Mouse (Mus musculus): ENCODE results near the gene Gramd1b. TPM values are rescaled to one million over a fixed set of nuclear protein-coding genes. Genes with fewer than 3 reads are reported as not detected.

The Gramd1b gene
- polyA plus RNA-seq, 1 experiment, result 41.2 TPM

DNA sequence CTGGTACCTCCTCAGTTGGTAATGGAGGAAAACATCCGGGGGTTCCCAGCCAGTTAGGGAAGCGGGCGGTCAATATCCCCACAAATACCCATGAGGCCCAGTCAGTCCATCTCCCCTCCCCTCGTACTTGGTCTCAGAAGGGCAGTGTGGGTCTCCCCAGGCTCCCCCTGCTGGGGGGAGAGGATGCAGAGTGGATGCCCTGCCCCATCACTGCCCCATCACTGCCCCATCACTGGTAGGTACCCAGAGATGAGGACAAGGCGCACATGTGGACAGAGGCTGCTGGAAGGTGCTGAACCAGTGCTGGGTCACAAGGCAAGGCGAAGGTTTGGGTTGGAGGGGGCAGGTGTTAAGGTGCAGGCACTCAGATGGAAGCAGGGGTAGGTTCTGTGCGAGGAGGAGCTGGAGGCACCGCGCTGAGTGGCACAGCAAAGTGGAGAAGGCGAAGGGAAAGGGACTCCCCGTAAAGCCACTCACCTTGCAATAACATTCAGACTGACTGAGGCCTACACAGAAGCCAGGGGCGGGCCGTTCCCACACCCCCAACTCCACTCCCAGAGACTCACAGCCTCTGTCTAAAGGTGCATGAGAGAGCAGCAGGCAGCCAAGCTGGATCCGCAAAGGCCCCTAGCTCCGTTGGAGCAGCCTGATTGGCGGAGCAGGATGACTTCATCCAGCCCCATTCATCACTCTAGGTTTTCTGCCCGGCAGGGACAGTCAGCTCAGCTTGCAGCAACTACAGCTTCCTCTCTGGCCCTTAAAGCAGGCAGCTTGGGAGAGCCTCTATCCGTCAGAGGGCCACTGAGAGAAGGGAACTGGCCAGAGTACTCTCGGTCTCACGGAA is 139.1 kb downstream of the Gramd1b start:
- TF ChIP-seq CTCF (IDR thresholded peaks at IDR 0.05; ENCODE audit: borderline replicate concordance, extremely low read depth, insufficient read depth, insufficient read length) (peak; percentile 40; the same call in 1 of the 2 replicates), POLR2A (IDR thresholded peaks at IDR 0.05; ENCODE audit: borderline replicate concordance, extremely low read depth, insufficient read depth, insufficient read length, poor library complexity, severe bottlenecking) (peak; percentile 13; the same call in 1 of the 2 replicates)
- peak; percentile 93 for DNase-seq (ENCODE audit: low read depth)

DNA sequence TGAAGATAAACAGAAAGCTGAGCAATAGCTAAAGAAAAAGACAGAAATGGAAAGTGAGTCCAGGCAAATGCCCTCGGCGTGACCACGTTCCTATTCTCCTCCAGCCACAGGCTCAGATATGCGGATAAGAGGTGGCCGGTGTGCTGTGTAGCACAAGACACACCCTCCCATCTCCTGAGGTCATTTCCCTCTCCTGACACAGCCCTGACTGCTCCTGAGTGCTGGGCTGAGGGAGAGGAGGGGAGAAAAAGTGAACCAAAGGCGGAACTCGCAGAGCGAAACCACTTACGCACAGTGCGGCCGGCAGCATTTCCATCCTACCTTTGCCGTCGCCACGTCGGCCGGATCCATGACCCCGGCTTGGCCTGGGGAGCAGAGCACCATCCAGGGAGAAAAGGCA is 139.8 kb downstream of the Gramd1b start:
- TF ChIP-seq CTCF (IDR thresholded peaks at IDR 0.05; ENCODE audit: borderline replicate concordance, extremely low read depth, insufficient read depth, insufficient read length), result no peak
- TF ChIP-seq POLR2A (IDR thresholded peaks at IDR 0.05; ENCODE audit: borderline replicate concordance, extremely low read depth, insufficient read depth, insufficient read length, poor library complexity, severe bottlenecking), result no peak

DNA sequence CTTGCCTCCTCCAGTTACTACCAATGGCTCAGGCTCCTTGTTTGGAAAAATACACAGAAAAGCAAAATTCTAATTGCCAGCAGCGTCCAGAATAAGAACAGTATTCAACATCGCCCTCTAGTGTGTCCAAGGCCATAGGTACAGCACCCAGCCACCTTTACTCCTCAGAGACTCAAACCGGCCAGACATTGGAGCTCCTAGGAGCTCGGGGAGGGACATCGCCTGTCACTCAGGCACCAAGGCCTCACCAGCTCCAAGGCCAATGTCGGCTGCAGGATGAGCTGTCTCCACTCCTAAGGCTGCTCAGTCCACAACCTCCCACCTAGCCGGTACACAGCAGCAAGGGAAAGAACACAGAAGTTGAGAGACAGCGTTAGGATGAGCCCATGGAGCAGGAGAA is 140.3 kb downstream of the Gramd1b start:
- peak; percentile 56 for DNase-seq (ENCODE audit: low read depth)
- TF ChIP-seq POLR2A (IDR thresholded peaks at IDR 0.05; ENCODE audit: borderline replicate concordance, extremely low read depth, insufficient read depth, insufficient read length, poor library complexity, severe bottlenecking) (no peak), CTCF (IDR thresholded peaks at IDR 0.05; ENCODE audit: borderline replicate concordance, extremely low read depth, insufficient read depth, insufficient read length) (peak; percentile 40; the same call in 1 of the 2 replicates)

More for the DNA sequence above, 139.8 kb downstream of the Gramd1b start:
- no peak for DNase-seq (ENCODE audit: low read depth)

DNA sequence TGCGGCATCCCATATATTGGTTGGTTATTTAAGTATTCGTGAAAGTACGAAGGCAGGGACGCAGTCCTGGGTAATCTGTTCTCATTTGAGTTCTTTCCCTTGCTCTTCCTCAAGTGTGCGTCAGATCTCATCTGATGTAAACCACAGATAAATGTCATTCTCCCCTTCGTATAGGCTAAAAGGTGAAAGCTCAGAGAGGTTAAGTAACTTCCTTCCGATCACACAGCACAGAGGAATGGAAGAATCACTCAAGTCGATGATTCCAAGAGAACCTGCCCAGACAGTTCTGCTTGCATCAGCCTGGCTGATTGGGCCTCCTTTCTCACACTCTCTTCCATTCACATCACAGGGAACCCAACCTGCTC is 140.8 kb downstream of the Gramd1b start:
- TF ChIP-seq POLR2A (IDR thresholded peaks at IDR 0.05; ENCODE audit: borderline replicate concordance, extremely low read depth, insufficient read depth, insufficient read length, poor library complexity, severe bottlenecking) (no peak), CTCF (IDR thresholded peaks at IDR 0.05; ENCODE audit: borderline replicate concordance, extremely low read depth, insufficient read depth, insufficient read length) (no peak)
- no peak for DNase-seq (ENCODE audit: low read depth)

DNA sequence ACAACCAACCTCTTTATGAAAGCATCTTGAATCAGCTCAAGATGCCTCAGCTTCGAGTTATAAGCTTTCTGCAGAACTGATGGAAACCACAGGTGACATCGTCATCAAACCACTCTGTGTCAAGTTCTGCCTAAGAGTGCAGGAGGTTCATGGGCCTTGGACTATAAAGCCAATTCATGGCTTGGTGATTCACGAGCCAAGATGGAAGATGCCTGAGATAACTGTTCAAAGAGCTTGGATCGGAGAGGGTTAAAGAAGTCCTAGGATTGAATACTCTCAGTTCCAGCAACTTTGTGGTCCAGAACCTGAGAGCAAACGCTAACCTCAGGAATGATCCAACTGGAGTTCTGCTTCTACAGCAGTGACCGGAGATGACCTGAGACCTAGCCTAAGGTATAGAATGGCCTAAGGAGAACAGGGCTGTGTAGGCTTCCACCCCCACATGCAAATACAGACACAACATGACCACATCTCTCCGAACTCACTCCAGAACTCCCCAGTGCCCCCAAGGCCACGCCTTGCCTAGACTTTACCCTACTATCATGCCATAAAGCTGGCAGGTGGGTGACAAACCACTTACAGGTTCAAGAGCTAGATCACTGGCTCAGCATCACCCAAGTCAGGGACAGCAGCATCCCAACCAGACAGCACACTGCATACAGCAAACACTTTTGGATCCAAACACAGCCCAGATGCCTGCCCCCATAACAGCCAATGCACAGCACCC is 141.4 kb downstream of the Gramd1b start:
- TF ChIP-seq CTCF (IDR thresholded peaks at IDR 0.05; ENCODE audit: borderline replicate concordance, extremely low read depth, insufficient read depth, insufficient read length) (no peak), POLR2A (IDR thresholded peaks at IDR 0.05; ENCODE audit: borderline replicate concordance, extremely low read depth, insufficient read depth, insufficient read length, poor library complexity, severe bottlenecking) (no peak)
- no peak for DNase-seq (ENCODE audit: low read depth)

DNA sequence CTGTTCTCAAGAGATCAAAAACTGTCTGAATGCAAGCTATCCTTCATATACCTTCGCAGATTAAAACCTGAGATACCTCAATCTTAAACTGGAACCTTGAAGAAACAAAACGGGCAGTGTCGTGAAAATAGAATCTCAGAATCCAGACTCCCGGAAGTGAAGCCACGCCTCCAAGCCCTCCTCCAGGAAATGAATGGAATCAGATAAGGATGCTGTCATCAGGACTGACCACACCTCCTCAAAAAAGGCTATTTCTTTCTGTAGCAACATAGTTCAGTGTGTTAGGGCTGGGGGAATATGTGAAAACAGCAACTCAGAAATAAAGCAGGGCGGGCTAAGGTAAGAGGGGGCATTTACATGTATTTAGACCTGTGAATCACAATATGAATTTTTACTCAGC is 142.0 kb downstream of the Gramd1b start:
- DNase-seq (ENCODE audit: low read depth), result no peak
- no peak for TF ChIP-seq CTCF (IDR thresholded peaks at IDR 0.05; ENCODE audit: borderline replicate concordance, extremely low read depth, insufficient read depth, insufficient read length)
- no peak for TF ChIP-seq POLR2A (IDR thresholded peaks at IDR 0.05; ENCODE audit: borderline replicate concordance, extremely low read depth, insufficient read depth, insufficient read length, poor library complexity, severe bottlenecking)

DNA sequence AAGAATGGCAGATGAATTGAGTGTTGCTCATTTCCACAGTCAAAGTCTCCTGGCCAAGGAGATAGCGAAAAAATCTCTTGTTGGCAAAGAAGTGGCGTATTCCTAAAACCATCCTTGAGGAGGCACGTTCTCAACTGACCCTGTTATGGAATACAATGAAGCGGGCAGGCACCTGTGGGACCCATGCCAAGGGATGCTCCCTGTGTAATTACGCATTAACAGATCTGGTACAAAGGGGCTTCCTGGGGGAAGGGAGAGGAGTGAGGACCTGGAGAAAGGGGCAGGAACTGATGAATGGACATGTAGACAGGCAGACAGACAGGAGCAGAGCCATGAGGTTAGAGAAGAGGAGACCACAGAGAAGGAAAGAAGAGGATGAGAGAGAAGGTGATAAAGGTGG is 146.4 kb downstream of the Gramd1b start:
- TF ChIP-seq POLR2A (IDR thresholded peaks at IDR 0.05; ENCODE audit: borderline replicate concordance, extremely low read depth, insufficient read depth, insufficient read length, poor library complexity, severe bottlenecking), result no peak
- no peak for TF ChIP-seq CTCF (IDR thresholded peaks at IDR 0.05; ENCODE audit: borderline replicate concordance, extremely low read depth, insufficient read depth, insufficient read length)
- no peak for DNase-seq (ENCODE audit: low read depth)

DNA sequence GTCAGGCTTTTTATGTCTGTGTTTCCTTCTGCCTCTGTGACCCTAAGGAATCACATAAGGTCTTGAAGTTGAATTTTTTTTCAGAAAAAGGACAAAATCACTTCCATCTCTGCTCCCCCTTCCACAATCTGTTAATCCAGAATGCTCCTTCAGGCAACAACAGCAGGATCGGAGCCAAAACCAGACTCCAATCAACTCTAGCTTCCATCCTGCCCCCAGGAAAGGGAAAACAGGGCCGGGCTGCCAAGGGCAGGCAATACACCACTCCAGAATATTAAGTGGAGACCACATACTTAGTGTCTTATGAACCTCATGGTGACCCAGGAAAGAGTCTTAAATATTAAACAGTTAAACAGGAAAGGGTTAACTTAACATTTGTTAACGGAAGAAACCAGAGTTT is 148.7 kb downstream of the Gramd1b start:
- TF ChIP-seq CTCF (IDR thresholded peaks at IDR 0.05; ENCODE audit: borderline replicate concordance, extremely low read depth, insufficient read depth, insufficient read length), result no peak
- no peak for TF ChIP-seq POLR2A (IDR thresholded peaks at IDR 0.05; ENCODE audit: borderline replicate concordance, extremely low read depth, insufficient read depth, insufficient read length, poor library complexity, severe bottlenecking)
- peak; percentile 58 for DNase-seq (ENCODE audit: low read depth)

DNA sequence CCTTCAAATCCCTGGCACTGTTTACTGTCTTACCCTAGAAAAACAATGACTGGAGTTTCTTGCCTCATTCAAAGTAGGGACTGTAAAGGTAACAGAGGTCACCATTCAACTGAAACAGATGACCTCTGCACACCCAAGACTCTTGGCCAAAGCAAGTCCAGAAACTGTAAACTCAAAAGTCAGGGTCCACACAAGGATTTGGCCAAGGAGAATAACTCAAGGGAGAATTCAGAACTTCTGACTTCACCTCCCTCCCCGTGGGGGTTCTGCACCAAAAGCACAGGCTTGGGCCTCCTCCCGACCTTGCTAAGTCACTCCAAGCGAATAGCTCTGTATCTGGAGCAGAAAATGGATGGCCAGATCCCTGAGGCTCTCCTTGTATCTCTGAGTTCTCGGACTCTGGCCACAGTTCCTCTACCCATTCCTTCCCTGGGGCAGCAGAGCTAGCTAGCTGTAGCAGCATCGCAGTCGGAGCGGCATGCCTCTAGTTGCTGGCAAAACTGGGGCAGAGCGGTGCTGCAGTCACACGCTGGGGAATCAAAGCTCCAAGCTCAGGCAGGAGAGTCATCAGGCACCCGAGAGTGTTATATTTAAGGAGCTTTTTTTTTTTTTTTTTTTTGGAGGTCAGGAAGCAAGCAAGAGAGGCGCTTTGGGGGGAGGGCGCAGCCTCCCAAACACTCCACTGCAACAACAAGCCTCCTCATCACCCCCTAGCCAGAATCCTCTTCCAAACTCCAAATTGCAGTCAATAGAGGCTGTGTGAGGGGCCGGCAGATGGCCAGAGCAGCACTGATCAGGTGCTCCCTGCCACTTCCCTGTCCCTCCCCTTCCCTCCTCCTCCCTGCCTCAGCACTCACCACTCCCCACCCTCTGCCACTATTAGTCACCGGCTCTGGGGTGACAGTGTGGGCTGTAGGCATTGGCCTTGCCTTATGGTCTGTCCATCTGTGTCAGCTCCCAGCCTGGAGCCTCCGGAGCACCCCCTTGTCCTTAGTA is 149.5 kb downstream of the Gramd1b start:
- TF ChIP-seq CTCF (IDR thresholded peaks at IDR 0.05; ENCODE audit: borderline replicate concordance, extremely low read depth, insufficient read depth, insufficient read length) (no peak), POLR2A (IDR thresholded peaks at IDR 0.05; ENCODE audit: borderline replicate concordance, extremely low read depth, insufficient read depth, insufficient read length, poor library complexity, severe bottlenecking) (no peak)
- DNase-seq (ENCODE audit: low read depth), result peak; percentile 79

DNA sequence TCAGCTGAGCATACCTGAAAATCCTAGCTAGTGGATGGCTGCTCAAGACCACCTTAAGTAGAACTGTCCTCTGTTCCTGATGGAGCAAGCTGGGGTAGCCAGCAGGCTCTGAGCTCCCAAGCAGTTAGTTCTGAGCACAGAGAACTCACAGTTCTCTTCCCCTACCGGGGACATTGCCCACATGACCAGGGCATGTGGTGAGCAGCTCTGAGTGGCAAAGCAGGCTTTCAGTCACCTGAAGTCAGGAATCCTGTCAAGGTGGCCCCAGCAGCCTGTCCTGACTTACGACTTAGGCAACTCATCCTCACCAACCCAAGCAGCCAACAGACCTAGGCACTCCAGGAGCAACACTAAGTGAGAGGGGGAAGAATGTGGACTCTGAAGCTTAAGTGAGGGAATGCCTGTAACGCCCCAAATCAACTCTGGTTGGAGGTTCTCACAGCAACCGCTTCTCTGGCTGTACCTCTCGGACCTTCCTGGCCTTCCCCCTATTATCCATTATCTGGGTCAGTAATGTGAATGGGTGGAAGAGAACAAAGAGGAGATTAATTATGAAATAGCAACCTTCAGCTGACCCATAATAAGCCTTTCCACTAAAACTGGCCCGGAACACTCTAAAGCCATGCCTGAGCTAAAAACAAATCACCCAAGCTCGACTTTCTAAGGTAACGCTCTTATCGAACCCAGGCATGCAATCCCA is 154.3 kb downstream of the Gramd1b start:
- DNase-seq (ENCODE audit: low read depth), result no peak
- TF ChIP-seq POLR2A (IDR thresholded peaks at IDR 0.05; ENCODE audit: borderline replicate concordance, extremely low read depth, insufficient read depth, insufficient read length, poor library complexity, severe bottlenecking), result no peak
- TF ChIP-seq CTCF (IDR thresholded peaks at IDR 0.05; ENCODE audit: borderline replicate concordance, extremely low read depth, insufficient read depth, insufficient read length), result no peak

Measured in brain, embryonic 14.5 days (tissue).